Mouse (Mus musculus): ENCODE results near the gene Wbp1l. TPM values are rescaled to one million over a fixed set of nuclear protein-coding genes. Genes with fewer than 3 reads are reported as not detected.

The Wbp1l gene
- polyA plus RNA-seq, 1 experiment = 16.9 TPM

GRCm38 (mm10) chr19:46608158-46608557 is 9.3 kb downstream of the Wbp1l start:
- H3K4me3 ChIP-seq (ENCODE audit: control insufficient read depth, low read depth, low read length) = no peak overlapping the region
- H3K27ac ChIP-seq (ENCODE audit: control insufficient read depth, insufficient read depth, low read depth, low read length) = no peak overlapping the region
- H3K4me1 ChIP-seq (ENCODE audit: control insufficient read depth, insufficient read depth, low read length) = peaks cover 2% of the 10 kb centered on the region
- TF ChIP-seq POLR2A (IDR thresholded peaks at IDR 0.05; ENCODE audit: control insufficient read depth, low read depth, low read length) (no peak), CTCF (IDR thresholded peaks at IDR 0.05; ENCODE audit: control insufficient read depth, insufficient read depth, insufficient replicate concordance, low read depth, low read length) (no peak)
- H3K36me3 ChIP-seq (ENCODE audit: control insufficient read depth, insufficient read depth, low read length) = no peaks in the 10 kb centered on the region
- H3K27me3 ChIP-seq (ENCODE audit: control insufficient read depth, insufficient read depth, low read length) = no peaks in the 10 kb centered on the region

- no peaks in the 10 kb centered on the region; the same call in none of the 2 replicates for H3K4me1 ChIP-seq (ENCODE audit: control insufficient read depth, insufficient read depth, low read length)
- no peaks in the 10 kb centered on the region for H3K27me3 ChIP-seq (ENCODE audit: control insufficient read depth, insufficient read depth, low read length)
- H3K4me3 ChIP-seq (ENCODE audit: control insufficient read depth, low read depth, low read length) = no peak overlapping the region
- TF ChIP-seq POLR2A (IDR thresholded peaks at IDR 0.05; ENCODE audit: control insufficient read depth, low read depth, low read length) = no peak
- no peak for TF ChIP-seq CTCF (IDR thresholded peaks at IDR 0.05; ENCODE audit: control insufficient read depth, insufficient read depth, insufficient replicate concordance, low read depth, low read length)
- H3K36me3 ChIP-seq (ENCODE audit: control insufficient read depth, insufficient read depth, low read length) = no peaks in the 10 kb centered on the region
- H3K27ac ChIP-seq (ENCODE audit: control insufficient read depth, insufficient read depth, low read depth, low read length) = no peak overlapping the region
Observed at GRCm38 (mm10) chr19:46616378-46616777, 17.5 kb downstream of the Wbp1l start.

GRCm38 (mm10) chr19:46617361-46617760 is 18.5 kb downstream of the Wbp1l start:
- Histone ChIP-seq H3K4me3 (ENCODE audit: control insufficient read depth, low read depth, low read length) (no peak overlapping the region), H3K27ac (ENCODE audit: control insufficient read depth, insufficient read depth, low read depth, low read length) (no peak overlapping the region), H3K27me3 (ENCODE audit: control insufficient read depth, insufficient read depth, low read length) (no peaks in the 10 kb centered on the region), H3K4me1 (ENCODE audit: control insufficient read depth, insufficient read depth, low read length) (no peaks in the 10 kb centered on the region; the same call in none of the 2 replicates), H3K36me3 (ENCODE audit: control insufficient read depth, insufficient read depth, low read length) (no peaks in the 10 kb centered on the region)
- no peak for TF ChIP-seq POLR2A (IDR thresholded peaks at IDR 0.05; ENCODE audit: control insufficient read depth, low read depth, low read length)
- TF ChIP-seq CTCF (IDR thresholded peaks at IDR 0.05; ENCODE audit: control insufficient read depth, insufficient read depth, insufficient replicate concordance, low read depth, low read length) = no peak

GRCm38 (mm10) chr19:46618322-46618721 is 19.4 kb downstream of the Wbp1l start:
- H3K4me3 ChIP-seq (ENCODE audit: control insufficient read depth, low read depth, low read length) = no peak overlapping the region
- no peak overlapping the region for H3K27ac ChIP-seq (ENCODE audit: control insufficient read depth, insufficient read depth, low read depth, low read length)
- TF ChIP-seq CTCF (IDR thresholded peaks at IDR 0.05; ENCODE audit: control insufficient read depth, insufficient read depth, insufficient replicate concordance, low read depth, low read length) (no peak), POLR2A (IDR thresholded peaks at IDR 0.05; ENCODE audit: control insufficient read depth, low read depth, low read length) (no peak)
- no peaks in the 10 kb centered on the region for H3K36me3 ChIP-seq (ENCODE audit: control insufficient read depth, insufficient read depth, low read length)
- no peaks in the 10 kb centered on the region for H3K27me3 ChIP-seq (ENCODE audit: control insufficient read depth, insufficient read depth, low read length)
- peaks cover 3% of the 10 kb centered on the region for H3K4me1 ChIP-seq (ENCODE audit: control insufficient read depth, insufficient read depth, low read length)

- Histone ChIP-seq H3K4me1 (ENCODE audit: control insufficient read depth, insufficient read depth, low read length) (peaks cover 7% of the 10 kb centered on the region), H3K36me3 (ENCODE audit: control insufficient read depth, insufficient read depth, low read length) (no peaks in the 10 kb centered on the region), H3K27me3 (ENCODE audit: control insufficient read depth, insufficient read depth, low read length) (no peaks in the 10 kb centered on the region), H3K27ac (ENCODE audit: control insufficient read depth, insufficient read depth, low read depth, low read length) (no peak overlapping the region), H3K4me3 (ENCODE audit: control insufficient read depth, low read depth, low read length) (no peak overlapping the region)
- TF ChIP-seq CTCF (IDR thresholded peaks at IDR 0.05; ENCODE audit: control insufficient read depth, insufficient read depth, insufficient replicate concordance, low read depth, low read length) (no peak), POLR2A (IDR thresholded peaks at IDR 0.05; ENCODE audit: control insufficient read depth, low read depth, low read length) (no peak)
Observed at GRCm38 (mm10) chr19:46619001-46619400, 20.1 kb downstream of the Wbp1l start.

GRCm38 (mm10) chr19:46619518-46619917 is 20.6 kb downstream of the Wbp1l start:
- H3K27me3 ChIP-seq (ENCODE audit: control insufficient read depth, insufficient read depth, low read length) = no peaks in the 10 kb centered on the region
- TF ChIP-seq POLR2A (IDR thresholded peaks at IDR 0.05; ENCODE audit: control insufficient read depth, low read depth, low read length) (no peak), CTCF (IDR thresholded peaks at IDR 0.05; ENCODE audit: control insufficient read depth, insufficient read depth, insufficient replicate concordance, low read depth, low read length) (no peak)
- peaks cover 7% of the 10 kb centered on the region for H3K4me1 ChIP-seq (ENCODE audit: control insufficient read depth, insufficient read depth, low read length)
- H3K27ac ChIP-seq (ENCODE audit: control insufficient read depth, insufficient read depth, low read depth, low read length) = no peak overlapping the region
- no peaks in the 10 kb centered on the region for H3K36me3 ChIP-seq (ENCODE audit: control insufficient read depth, insufficient read depth, low read length)
- no peak overlapping the region for H3K4me3 ChIP-seq (ENCODE audit: control insufficient read depth, low read depth, low read length)

- Histone ChIP-seq H3K27me3 (ENCODE audit: control insufficient read depth, insufficient read depth, low read length) (no peaks in the 10 kb centered on the region), H3K4me1 (ENCODE audit: control insufficient read depth, insufficient read depth, low read length) (peaks cover 7% of the 10 kb centered on the region), H3K4me3 (ENCODE audit: control insufficient read depth, low read depth, low read length) (no peak overlapping the region), H3K27ac (ENCODE audit: control insufficient read depth, insufficient read depth, low read depth, low read length) (no peak overlapping the region), H3K36me3 (ENCODE audit: control insufficient read depth, insufficient read depth, low read length) (no peaks in the 10 kb centered on the region)
- no peak for TF ChIP-seq POLR2A (IDR thresholded peaks at IDR 0.05; ENCODE audit: control insufficient read depth, low read depth, low read length)
- TF ChIP-seq CTCF (IDR thresholded peaks at IDR 0.05; ENCODE audit: control insufficient read depth, insufficient read depth, insufficient replicate concordance, low read depth, low read length) = no peak
Observed at GRCm38 (mm10) chr19:46620016-46620808, 21.3 kb downstream of the Wbp1l start.
